Mouse (Mus musculus) hematopoietic stem cell, adult 5-6 weeks (primary cell): ENCODE measurements around the gene Lmnb2. TPM values are rescaled to one million over a fixed set of nuclear protein-coding genes. Genes with fewer than 3 reads are reported as not detected.

Experiments used
- ATAC-seq, 2 experiments: fragments of 125-278 bp in 1 of 2; replicated peaks in 1 of 2; 2 replicates each; pipeline ENCODE4 v1.8.0; 2016 to 2017; ENCODE audit warnings: inconsistent platforms in 2 of 2, mild to moderate bottlenecking in 2 of 2, moderate number of reproducible peaks in 2 of 2, low read depth in 1 of 2, moderate TSS enrichment in 1 of 2; ENCODE audit not compliant: low FRiP score in 2 of 2, poor library complexity in 2 of 2, severe bottlenecking in 2 of 2, insufficient read depth in 1 of 2, low TSS enrichment in 1 of 2
- total RNA-seq: library from RNA; stranded (forward); fragments of 172-1452, 232-1000 nt; gene quantifications from 2 replicates; pipeline ENCODE4 v1.2.3, GENCODE M21; 2017

The Lmnb2 gene
- total RNA-seq, 1 experiment from 2014 or later, result 34.0 TPM

- ATAC-seq, result no peak
Observed at GRCm38 (mm10) chr10:80895697-80896096, 22.3 kb downstream of the Lmnb2 start.

- no peak for ATAC-seq
Observed at GRCm38 (mm10) chr10:80895100-80895499, 22.9 kb downstream of the Lmnb2 start.

GRCm38 (mm10) chr10:80887181-80887580 lies 30.9 kb downstream of the Lmnb2 start:
- no peak; a peak in 1 of 4 replicates for ATAC-seq

GRCm38 (mm10) chr10:80881301-80881700 lies 36.7 kb downstream of the Lmnb2 start:
- peak in 1 of 2 experiments; percentile 46; a peak in 1 of 4 replicates for ATAC-seq

- no peak for ATAC-seq
Observed at GRCm38 (mm10) chr10:80880901-80881300, 37.1 kb downstream of the Lmnb2 start.

GRCm38 (mm10) chr10:80880131-80880641 lies 37.9 kb downstream of the Lmnb2 start:
- peak; percentile 65 to 68; a peak in 3 of 4 replicates for ATAC-seq

- no peak for ATAC-seq
Observed at GRCm38 (mm10) chr10:80876594-80876993, 41.5 kb downstream of the Lmnb2 start.

GRCm38 (mm10) chr10:80876028-80876427 lies 42.0 kb downstream of the Lmnb2 start:
- ATAC-seq, result peak in 1 of 2 experiments; percentile 43; a peak in 2 of 4 replicates

GRCm38 (mm10) chr10:80874035-80874434 lies 44.0 kb downstream of the Lmnb2 start:
- no peak for ATAC-seq

GRCm38 (mm10) chr10:80871581-80871980 lies 46.5 kb downstream of the Lmnb2 start, which contains the start of gene Tmprss9:
Gene Tmprss9, plus strand, starts transcription at chr10:80871848.
- no peak for ATAC-seq

- ATAC-seq, result no peak
Observed at GRCm38 (mm10) chr10:80870993-80871392, 47.1 kb downstream of the Lmnb2 start.

GRCm38 (mm10) chr10:80864446-80864845 lies 53.6 kb downstream of the Lmnb2 start:
- ATAC-seq, result no peak

- no peak for ATAC-seq
Observed at GRCm38 (mm10) chr10:80862305-80862704, 55.7 kb downstream of the Lmnb2 start.

GRCm38 (mm10) chr10:80858350-80858935 lies 59.6 kb downstream of the Lmnb2 start:
- ATAC-seq, result no peak; a peak in 1 of 4 replicates

GRCm38 (mm10) chr10:80857848-80858247 lies 60.2 kb downstream of the Lmnb2 start:
- ATAC-seq, result no peak

- ATAC-seq, result no peak
Observed at GRCm38 (mm10) chr10:80857386-80857785, 60.7 kb downstream of the Lmnb2 start.

GRCm38 (mm10) chr10:80856908-80857307 lies 61.1 kb downstream of the Lmnb2 start:
- ATAC-seq, result no peak

GRCm38 (mm10) chr10:80856267-80856666 lies 61.8 kb downstream of the Lmnb2 start:
- 0 out of 4 replicates have a peak, but pooled peaks of 1 of the 2 experiments have one; percentile 29 for ATAC-seq

- ATAC-seq, result peak in 1 of 2 experiments; percentile 5; a peak in 1 of 4 replicates
Observed at GRCm38 (mm10) chr10:80855749-80856073, 62.3 kb downstream of the Lmnb2 start.
